ENCODE assay signal across 18 mouse cellular contexts in genomic region chr6:49779606-49780005, GRCm38 (mm10). TPM values are rescaled to one million over a fixed set of nuclear protein-coding genes. Genes with fewer than 3 reads are reported as not detected.
DNase-seq lines count a peak whose midpoint lies in the region; ATAC-seq and TF ChIP-seq lines count a peak whose summit lies in the region.
"Had no signal": no experiment of that assay in that cellular context is flagged by ENCODE, and none has a peak within 500 bp of the region (broad histone marks: within the 10 kb centered on the region; RNA-seq: fewer than 3 reads in every experiment).

No protein-coding gene starts in this region.

- TF ChIP-seq POLR2A in heart, adult 2 months (IDR thresholded peaks at IDR 0.05; ENCODE audit: insufficient read depth, low read depth, low read length), result no peak
- no peak for TF ChIP-seq POLR2A in brain, embryonic 14.5 days (IDR thresholded peaks at IDR 0.05; ENCODE audit: borderline replicate concordance, extremely low read depth, insufficient read depth, insufficient read length, poor library complexity, severe bottlenecking)

- peak overlapping the region; percentile 24; the same call in 1 of the 2 replicates for H3K4me2 ChIP-seq in heart, embryonic 12.5 days
- peak overlapping the region; percentile 23; the same call in 1 of the 2 replicates for H3K4me2 ChIP-seq in forebrain, embryonic 12.5 days
- no peak overlapping the region for H3K4me2 ChIP-seq in midbrain, embryonic 12.5 days (replicated peaks)
- H3K4me2 ChIP-seq: embryonic facial prominence, embryonic 15.5 days; heart, embryonic 15.5 days; hindbrain, embryonic 15.5 days; lung, embryonic 14.5 days had no signal

- no peak for ATAC-seq in heart, embryonic 12.5 days (ENCODE audit: insufficient number of reproducible peaks, low FRiP score)
- peak; percentile 55; the same call in 1 of the 2 replicates for ATAC-seq in forebrain, embryonic 12.5 days (ENCODE audit: low FRiP score)
- ATAC-seq in midbrain, embryonic 12.5 days (ENCODE audit: low FRiP score, low read depth), result peak; percentile 44; the same call in 1 of the 2 replicates
- ATAC-seq in erythroid progenitor cell, adult 5-6 weeks (replicated peaks; ENCODE audit: low FRiP score, poor library complexity, severe bottlenecking), result no peak
- ATAC-seq: Patski had no signal

- no peak overlapping the region for H3K9ac ChIP-seq in heart, embryonic 12.5 days
- no peak overlapping the region for H3K9ac ChIP-seq in heart, adult 2 months (ENCODE audit: low read depth, low read length)
- H3K9ac ChIP-seq in forebrain, embryonic 12.5 days, result no peak overlapping the region
- H3K9ac ChIP-seq in midbrain, embryonic 12.5 days (replicated peaks), result no peak overlapping the region
- H3K9ac ChIP-seq: embryonic facial prominence, embryonic 15.5 days; heart, embryonic 15.5 days; hindbrain, embryonic 15.5 days; lung, embryonic 14.5 days had no signal

- peaks cover 3% of the 10 kb centered on the region; the same call in 1 of the 2 replicates for H3K4me1 ChIP-seq in heart, embryonic 12.5 days (replicated peaks)
- H3K4me1 ChIP-seq in heart, adult 2 months (ENCODE audit: control insufficient read depth, insufficient read depth, low read length), result no peaks in the 10 kb centered on the region
- H3K4me1 ChIP-seq in forebrain, embryonic 12.5 days, result peaks cover 29% of the 10 kb centered on the region
- H3K4me1 ChIP-seq in midbrain, embryonic 12.5 days, result peaks cover 23% of the 10 kb centered on the region; the same call in 1 of the 2 replicates
- H3K4me1 ChIP-seq: heart, embryonic 15.5 days had no signal

- no peak overlapping the region for H3K4me3 ChIP-seq in heart, embryonic 12.5 days
- no peak overlapping the region for H3K4me3 ChIP-seq in heart, adult 2 months
- H3K4me3 ChIP-seq in forebrain, embryonic 12.5 days (replicated peaks), result no peak overlapping the region
- H3K4me3 ChIP-seq in midbrain, embryonic 12.5 days, result no peak overlapping the region
- H3K4me3 ChIP-seq: embryonic facial prominence, embryonic 15.5 days; heart, embryonic 15.5 days; hindbrain, embryonic 15.5 days had no signal

- intact Hi-C loops in heart, adult 2 months (cut with DNase I), result no loop called here

- no peak for TF ChIP-seq CTCF in heart, adult 2 months (IDR thresholded peaks at IDR 0.05)
- TF ChIP-seq CTCF in brain, embryonic 14.5 days (IDR thresholded peaks at IDR 0.05; ENCODE audit: borderline replicate concordance, extremely low read depth, insufficient read depth, insufficient read length), result no peak

- no peaks in the 10 kb centered on the region for H3K79me2 ChIP-seq in heart, adult 2 months (replicated peaks; ENCODE audit: control insufficient read depth, insufficient read depth, low read length)

- H3K27ac ChIP-seq in heart, embryonic 12.5 days (ENCODE audit: poor library complexity, severe bottlenecking), result no peak overlapping the region
- H3K27ac ChIP-seq in heart, adult 2 months, result no peak overlapping the region
- H3K27ac ChIP-seq in forebrain, embryonic 12.5 days, result 0 out of 2 replicates have a peak overlapping the region, but pooled peaks have one; percentile 1
- peak overlapping the region; percentile 31 for H3K27ac ChIP-seq in midbrain, embryonic 12.5 days (replicated peaks)
- H3K27ac ChIP-seq: embryonic facial prominence, embryonic 15.5 days; heart, embryonic 15.5 days; hindbrain, embryonic 15.5 days had no signal

- no peaks in the 10 kb centered on the region for H3K36me3 ChIP-seq in heart, embryonic 12.5 days
- no peaks in the 10 kb centered on the region for H3K36me3 ChIP-seq in heart, adult 2 months (ENCODE audit: control insufficient read depth, insufficient read depth, low read length)
- H3K36me3 ChIP-seq in forebrain, embryonic 12.5 days (replicated peaks), result no peaks in the 10 kb centered on the region
- no peaks in the 10 kb centered on the region for H3K36me3 ChIP-seq in midbrain, embryonic 12.5 days
- H3K36me3 ChIP-seq: embryonic facial prominence, embryonic 15.5 days; heart, embryonic 15.5 days; hindbrain, embryonic 15.5 days had no signal

- no peaks in the 10 kb centered on the region for H3K27me3 ChIP-seq in heart, embryonic 12.5 days (replicated peaks)
- H3K27me3 ChIP-seq in heart, adult 2 months (ENCODE audit: control insufficient read depth, insufficient read depth, low read length), result no peaks in the 10 kb centered on the region; the same call in 1 of the 2 replicates
- no peaks in the 10 kb centered on the region for H3K27me3 ChIP-seq in forebrain, embryonic 12.5 days
- no peaks in the 10 kb centered on the region for H3K27me3 ChIP-seq in midbrain, embryonic 12.5 days
- H3K27me3 ChIP-seq: embryonic facial prominence, embryonic 15.5 days; heart, embryonic 15.5 days; hindbrain, embryonic 15.5 days; Patski had no signal

- H3K9me3 ChIP-seq in heart, embryonic 12.5 days (replicated peaks), result no peaks in the 10 kb centered on the region
- no peaks in the 10 kb centered on the region for H3K9me3 ChIP-seq in forebrain, embryonic 12.5 days
- H3K9me3 ChIP-seq in midbrain, embryonic 12.5 days, result no peaks in the 10 kb centered on the region
- H3K9me3 ChIP-seq: embryonic facial prominence, embryonic 15.5 days; heart, embryonic 15.5 days; hindbrain, embryonic 15.5 days had no signal

- WGBS in heart, embryonic 12.5 days, result 43% methylated on average over 7 of the region's 7 CpGs
- WGBS in heart, adult 2 months, result 37% methylated on average over 7 of the region's 7 CpGs
- WGBS in forebrain, embryonic 12.5 days, result 18% methylated on average over 7 of the region's 7 CpGs
- WGBS in midbrain, embryonic 12.5 days, result 19% methylated on average over 7 of the region's 7 CpGs

- DNase-seq in heart, adult 2 months, result no peak
- peak; percentile 75 for DNase-seq in brain, embryonic 14.5 days (ENCODE audit: low read depth)
- DNase-seq in layer of hippocampus, adult 18-20 months (ENCODE audit: low spot score in 2 of 2), result no peak
- no peak for DNase-seq in lung, adult 18-20 months
- DNase-seq: cerebellum, postnatal 36 days; gastrocnemius, postnatal 25 days; kidney, adult 9 months; liver; lung, embryonic 14.5 days; thymus, adult 18-20 months had no signal

- TF ChIP-seq EP300 in heart, adult 2 months (IDR thresholded peaks at IDR 0.05; ENCODE audit: insufficient read depth, low read depth, low read length), result no peak

RNA-seq across cellular contexts. Expression of gene Npy, which starts 42.9 kb away (rescaled TPM):
- polyA plus RNA-seq in heart, embryonic 12.5 days (2016; fragmentation: Nextera tagmentation; extraction: Ambion mirVana), result 2.7 and 3.5 TPM in 2 replicates
- total RNA-seq in heart, adult 2 months (2021), result not detected
- polyA plus RNA-seq in heart, adult 2 months (2012; rRNA removed), result 5.3 and 7.1 TPM in 2 replicates
- 87.1 and 88.4 TPM in 2 replicates for polyA plus RNA-seq in brain, embryonic 14.5 days (2012; rRNA removed)
- 25.0 and 26.4 TPM in 2 replicates for polyA plus RNA-seq in forebrain, embryonic 12.5 days (2016; fragmentation: Nextera tagmentation; extraction: Ambion mirVana)
- 14.6 and 19.5 TPM in 2 replicates for polyA plus RNA-seq in midbrain, embryonic 12.5 days (2016; fragmentation: Nextera tagmentation; extraction: Ambion mirVana)
- total RNA-seq in erythroid progenitor cell, adult 5-6 weeks (2015; ENCODE audit: low replicate concordance), result not detected in 2 replicates
- not detected in 2 replicates for total RNA-seq in erythroid progenitor cell, adult 5-6 weeks (2017; ENCODE audit: low replicate concordance)
- total RNA-seq in layer of hippocampus, adult 18-20 months (2021), result 100 to 1,000 TPM; 118 to 151 TPM
- total RNA-seq: gastrocnemius, postnatal 25 days had no signal
- polyA plus RNA-seq: lung, embryonic 14.5 days; Patski had no signal

Comparison
In these comparisons a context has a peak if more than half of its experiments do, and no peak if none do; other contexts are left out.
1. ATAC-seq: peak in forebrain, embryonic 12.5 days (single experiment) and midbrain, embryonic 12.5 days (single experiment); none in heart, embryonic 12.5 days (single experiment) and erythroid progenitor cell, adult 5-6 weeks (single experiment).
2. H3K27ac ChIP-seq: peak in forebrain, embryonic 12.5 days (single experiment) and midbrain, embryonic 12.5 days (single experiment); none in heart, embryonic 12.5 days (single experiment) and heart, adult 2 months (single experiment).